Comparison of ENCODE assay signal across 8 mouse cellular contexts in the genomic region with DNA sequence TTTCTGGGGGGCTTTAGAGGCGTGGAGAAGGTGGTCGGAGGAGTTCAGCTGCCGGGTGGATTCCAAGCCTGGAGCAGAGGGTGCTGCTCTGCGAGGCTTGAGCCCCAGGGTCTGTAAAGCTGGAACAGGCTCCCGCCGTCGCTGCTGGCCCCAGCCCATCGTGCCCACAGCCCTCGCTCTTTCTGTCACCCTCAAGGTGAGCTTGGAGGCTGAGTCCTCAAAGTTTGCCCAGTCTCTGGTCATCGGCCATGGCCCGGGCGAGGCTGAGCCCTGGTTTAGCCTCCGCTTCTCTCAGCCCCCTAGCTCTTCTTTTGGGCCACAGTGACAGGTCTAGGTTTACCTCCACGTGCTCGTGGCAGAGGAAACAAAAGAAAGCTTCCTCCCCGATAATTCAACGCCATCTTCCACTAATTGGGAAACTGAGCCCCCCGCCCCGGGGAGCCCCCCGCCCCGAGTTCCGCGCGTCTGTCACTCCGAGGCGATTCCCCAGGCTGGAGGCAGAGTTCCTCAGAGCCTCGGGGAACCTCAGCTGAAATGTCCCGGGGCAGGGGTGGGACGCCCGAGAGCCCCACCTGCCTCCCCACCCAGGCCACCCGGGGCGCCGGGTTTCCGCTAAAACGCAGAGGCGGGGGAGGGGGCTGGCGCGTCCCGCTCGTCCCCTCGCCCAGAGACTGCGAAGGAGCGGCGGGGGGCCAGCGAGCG.
DNase-seq lines count a peak whose midpoint lies in the region; ATAC-seq and TF ChIP-seq lines count a peak whose summit lies in the region.

No protein-coding gene starts in this region.

- H3K9me3 ChIP-seq in forebrain, embryonic 10.5 days = peaks cover 5% of the 10 kb centered on the region; the same call in 1 of the 2 replicates
- no peaks in the 10 kb centered on the region for H3K9me3 ChIP-seq in hindbrain, embryonic 12.5 days (replicated peaks)

- WGBS in forebrain, embryonic 10.5 days = 22% methylated on average over 46 of the region's 46 CpGs
- WGBS in hindbrain, embryonic 12.5 days = 22% methylated on average over 36 of the region's 46 CpGs
- WGBS in liver, adult 2 months = under 1% methylated on average over 30 of the region's 46 CpGs

- H3K4me3 ChIP-seq in forebrain, embryonic 10.5 days = peak overlapping the region; percentile 75
- peak overlapping the region; percentile 54 for H3K4me3 ChIP-seq in hindbrain, embryonic 12.5 days
- H3K4me3 ChIP-seq in liver, adult 2 months (ENCODE audit: insufficient read depth, low read depth, low read length) = peak overlapping the region; percentile 99

- TF ChIP-seq CTCF in liver, adult 2 months (IDR thresholded peaks at IDR 0.05; ENCODE audit: low read depth, low read length) = no peak

- H3K79me2 ChIP-seq in liver, adult 2 months (ENCODE audit: control insufficient read depth, insufficient read depth, low read length) = peaks cover 12% of the 10 kb centered on the region; the same call in 1 of the 2 replicates

- TF ChIP-seq POLR2A in liver, adult 2 months (IDR thresholded peaks at IDR 0.05; ENCODE audit: extremely low read depth, insufficient read depth, low read length) = no peak

- H3K36me3 ChIP-seq in forebrain, embryonic 10.5 days (replicated peaks) = no peaks in the 10 kb centered on the region
- no peaks in the 10 kb centered on the region for H3K36me3 ChIP-seq in hindbrain, embryonic 12.5 days
- H3K36me3 ChIP-seq in liver, adult 2 months (ENCODE audit: control insufficient read depth, insufficient read depth, low read length) = no peaks in the 10 kb centered on the region

- H3K9ac ChIP-seq in hindbrain, embryonic 12.5 days = peak overlapping the region; percentile 75
- H3K9ac ChIP-seq in liver, adult 2 months (ENCODE audit: low read depth, low read length) = peak overlapping the region; percentile 100

- H3K27me3 ChIP-seq in forebrain, embryonic 10.5 days (ENCODE audit: poor library complexity, severe bottlenecking) = no peaks in the 10 kb centered on the region
- H3K27me3 ChIP-seq in hindbrain, embryonic 12.5 days = no peaks in the 10 kb centered on the region
- no peaks in the 10 kb centered on the region for H3K27me3 ChIP-seq in liver, adult 2 months (ENCODE audit: control insufficient read depth, insufficient read depth, low read length)

- H3K4me2 ChIP-seq in hindbrain, embryonic 12.5 days (replicated peaks) = peak overlapping the region; percentile 63

- DNase-seq in layer of hippocampus, postnatal 14 days (ENCODE audit: low spot score in 2 of 2) = peak; percentile 3 to 9
- DNase-seq in layer of hippocampus, postnatal 25 days (ENCODE audit: extremely low spot score in 1 of 2, low spot score in 1 of 2) = no peak
- peak; percentile 4 for DNase-seq in adrenal gland, postnatal 25 days
- peak; percentile 25 for DNase-seq in forebrain, embryonic 10.5 days (ENCODE audit: extremely low spot score, low spot score)
- peak; percentile 15 for DNase-seq in liver, adult 2 months (ENCODE audit: extremely low read depth, low read depth, low spot score)
- peak; percentile 10 for DNase-seq in naive thymus-derived CD4-positive, alpha-beta T cell, adult 2 months (ENCODE audit: low read depth)
- peak; percentile 35 for DNase-seq in thymus, postnatal 0 days (ENCODE audit: low spot score)

- ATAC-seq in hindbrain, embryonic 12.5 days (ENCODE audit: low FRiP score) = peak; percentile 3; the same call in 1 of the 2 replicates

- H3K27ac ChIP-seq in forebrain, embryonic 10.5 days = peak overlapping the region; percentile 97
- H3K27ac ChIP-seq in hindbrain, embryonic 12.5 days = peak overlapping the region; percentile 66
- peak overlapping the region; percentile 92 for H3K27ac ChIP-seq in liver, adult 2 months (replicated peaks; ENCODE audit: insufficient read depth, low read depth, low read length)

- H3K4me1 ChIP-seq in forebrain, embryonic 10.5 days = peaks cover 24% of the 10 kb centered on the region
- H3K4me1 ChIP-seq in hindbrain, embryonic 12.5 days = peaks cover 7% of the 10 kb centered on the region
- peaks cover 2% of the 10 kb centered on the region; the same call in 1 of the 2 replicates for H3K4me1 ChIP-seq in liver, adult 2 months (ENCODE audit: control insufficient read depth, insufficient read depth, low read length)

Comparison
In these comparisons a context has a peak if more than half of its experiments do, and no peak if none do; other contexts are left out.
1. DNase-seq: peak in layer of hippocampus, postnatal 14 days (2 of 2), adrenal gland, postnatal 25 days (single experiment), forebrain, embryonic 10.5 days (single experiment), liver, adult 2 months (single experiment), naive thymus-derived CD4-positive, alpha-beta T cell, adult 2 months (single experiment) and thymus, postnatal 0 days (single experiment); none in layer of hippocampus, postnatal 25 days (0 of 2).
2. Peak in every context shown above with its lines, with median percentiles within 50 percentile points of each other: H3K27ac ChIP-seq and H3K4me3 ChIP-seq.